Mouse (Mus musculus) thymus, postnatal 14 days (tissue): ENCODE data around the gene Gimap1.

Experiments
- DNase-seq: peaks from one replicate; pipeline ENCODE4 v3.0.0; 2021

Gimap1 gene

GRCm38 (mm10) chr6:48740501-48741169 lies 1.8 kb downstream of the Gimap1 start:
- no peak for DNase-seq

- DNase-seq, result peak; percentile 72
These were observed 2.4 kb downstream of the Gimap1 start for GRCm38 (mm10) chr6:48741273-48741672.

GRCm38 (mm10) chr6:48741711-48742206 lies 2.9 kb downstream of the Gimap1 start:
- DNase-seq, result peak; percentile 54

GRCm38 (mm10) chr6:48742422-48743351 lies 3.8 kb downstream of the Gimap1 start:
- no peak for DNase-seq

GRCm38 (mm10) chr6:48745490-48745889 lies 6.6 kb downstream of the Gimap1 start:
- no peak for DNase-seq

GRCm38 (mm10) chr6:48745959-48746889 lies 7.4 kb downstream of the Gimap1 start, which contains the start of gene Gimap5:
Gene Gimap5, plus strand, starts transcription at chr6:48746197.
- peak; percentile 75 for DNase-seq

- DNase-seq, result peak; percentile 41
These were observed 8.5 kb downstream of the Gimap1 start for GRCm38 (mm10) chr6:48747091-48747966.

- DNase-seq, result no peak
These were observed 24.9 kb downstream of the Gimap1 start for GRCm38 (mm10) chr6:48763567-48764270.

GRCm38 (mm10) chr6:48764496-48764895 lies 25.6 kb downstream of the Gimap1 start:
- no peak for DNase-seq

- peak; percentile 83 for DNase-seq
These were observed 29.5 kb downstream of the Gimap1 start for GRCm38 (mm10) chr6:48768178-48768869.

- peak; percentile 21 for DNase-seq
These were observed 30.1 kb downstream of the Gimap1 start for GRCm38 (mm10) chr6:48768933-48769332.

GRCm38 (mm10) chr6:48770696-48771095 lies 31.8 kb downstream of the Gimap1 start, which contains the start of gene Gimap3:
Gene Gimap3, minus strand, starts transcription at chr6:48770851.
- peak; percentile 19 for DNase-seq

GRCm38 (mm10) chr6:48772030-48772429 lies 33.2 kb downstream of the Gimap1 start:
- DNase-seq, result peak; percentile 88

- no peak for DNase-seq
These were observed 45.6 kb downstream of the Gimap1 start for GRCm38 (mm10) chr6:48784406-48784805.

- DNase-seq, result no peak
These were observed 46.3 kb downstream of the Gimap1 start for GRCm38 (mm10) chr6:48785189-48785588.

- DNase-seq, result no peak
These were observed 46.7 kb downstream of the Gimap1 start for GRCm38 (mm10) chr6:48785601-48786000.

GRCm38 (mm10) chr6:48787867-48788266 lies 49.0 kb downstream of the Gimap1 start:
- no peak for DNase-seq
